In the genomic region with DNA sequence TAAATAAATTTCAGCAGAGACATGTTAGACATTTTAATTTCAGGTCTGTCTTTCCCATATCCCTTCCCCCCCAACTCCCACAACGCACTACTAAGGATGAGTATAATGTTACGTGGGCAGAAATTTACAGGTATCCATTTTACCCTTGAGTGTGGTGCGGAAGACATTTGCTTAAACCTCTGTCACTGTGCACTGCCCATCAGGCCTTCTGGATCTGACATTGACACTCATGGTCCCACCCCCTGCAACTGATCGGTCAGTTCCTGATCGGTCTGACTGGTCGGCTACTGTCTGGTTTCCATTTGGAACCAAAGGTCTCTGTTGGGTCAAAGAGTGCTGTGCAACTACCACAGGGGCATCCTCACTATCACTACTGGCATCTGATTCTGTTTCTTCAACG, we compare ENCODE assay signal across 1 mouse cellular context.
TF ChIP-seq lines count a peak whose summit lies in the region.

No protein-coding gene starts in this region.

TF ChIP-seq in CH12.LX, 34 proteins besides CTCF, POLR2A, EP300 and RAD21:
- TF ChIP-seq NRF1 (IDR thresholded peaks at IDR 0.05; ENCODE audit: low read depth, low read length) (no peak), POLR2AphosphoS2 (IDR thresholded peaks at IDR 0.05; ENCODE audit: low read depth, low read length) (peak; percentile 32; the same call in 1 of the 2 replicates)
TF ChIP-seq in CH12.LX: peak in this region for 1.
